32 mouse cellular contexts compared by ENCODE assay signal in the genomic region with DNA sequence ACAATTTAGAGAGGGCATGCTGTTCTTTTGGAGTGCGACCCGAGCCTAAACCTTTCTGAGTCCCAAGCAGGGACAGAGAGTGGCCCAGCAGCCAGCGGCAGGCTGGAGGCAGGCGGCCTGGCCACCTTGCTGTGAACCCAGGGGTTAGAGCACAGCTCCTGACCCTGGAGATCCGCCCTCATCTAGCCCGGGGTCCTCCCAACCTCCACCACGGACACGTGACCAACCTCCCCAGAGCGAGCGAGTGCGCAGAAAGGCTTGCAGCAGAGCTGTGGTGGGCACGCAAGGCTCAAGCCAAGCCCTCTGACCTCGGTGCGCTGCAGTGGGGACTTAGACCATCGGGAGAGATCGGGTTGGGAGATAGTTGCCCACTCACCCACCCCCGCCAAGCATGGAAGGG.
DNase-seq lines count a peak whose midpoint lies in the region.
"Had no signal": no experiment of that assay in that cellular context is flagged by ENCODE, and none has a peak within 500 bp of the region (broad histone marks: within the 10 kb centered on the region; RNA-seq: fewer than 3 reads in every experiment).

No protein-coding gene starts in this region.

- no peak overlapping the region for H3K27ac ChIP-seq in heart, embryonic 10.5 days
- H3K27ac ChIP-seq in limb, embryonic 10.5 days = no peak overlapping the region
- H3K27ac ChIP-seq: embryonic facial prominence, embryonic 15.5 days; forebrain, embryonic 12.5 days; hindbrain, embryonic 13.5 days; liver, embryonic 14.5 days; macrophage; midbrain, embryonic 10.5 days; midbrain, embryonic 15.5 days; neural tube, embryonic 15.5 days; stomach, embryonic 15.5 days had no signal

- peak overlapping the region; percentile 35 for H3K4me3 ChIP-seq in heart, embryonic 10.5 days
- no peak overlapping the region for H3K4me3 ChIP-seq in limb, embryonic 10.5 days
- H3K4me3 ChIP-seq: embryonic facial prominence, embryonic 15.5 days; forebrain, embryonic 12.5 days; hindbrain, embryonic 13.5 days; midbrain, embryonic 10.5 days; midbrain, embryonic 15.5 days; neural tube, embryonic 15.5 days; stomach, embryonic 15.5 days had no signal

- H3K36me3 ChIP-seq in heart, embryonic 10.5 days = no peaks in the 10 kb centered on the region
- H3K36me3 ChIP-seq in limb, embryonic 10.5 days = no peaks in the 10 kb centered on the region
- H3K36me3 ChIP-seq: embryonic facial prominence, embryonic 15.5 days; forebrain, embryonic 12.5 days; hindbrain, embryonic 13.5 days; midbrain, embryonic 10.5 days; midbrain, embryonic 15.5 days; neural tube, embryonic 15.5 days; stomach, embryonic 15.5 days had no signal

- no peaks in the 10 kb centered on the region for H3K4me1 ChIP-seq in heart, embryonic 10.5 days
- H3K4me1 ChIP-seq in limb, embryonic 10.5 days = no peaks in the 10 kb centered on the region
- H3K4me1 ChIP-seq: embryonic facial prominence, embryonic 15.5 days; forebrain, embryonic 12.5 days; hindbrain, embryonic 13.5 days; midbrain, embryonic 10.5 days; midbrain, embryonic 15.5 days; neural tube, embryonic 15.5 days; stomach, embryonic 15.5 days had no signal

- H3K9me3 ChIP-seq in heart, embryonic 10.5 days = peaks cover 4% of the 10 kb centered on the region; the same call in 1 of the 2 replicates
- H3K9me3 ChIP-seq in limb, embryonic 10.5 days (replicated peaks) = no peaks in the 10 kb centered on the region
- H3K9me3 ChIP-seq: embryonic facial prominence, embryonic 15.5 days; stomach, embryonic 15.5 days had no signal

- intact Hi-C loops in heart, postnatal 14 days (cut with DNase I) = no loop called here

- 28% methylated on average over 17 of the region's 17 CpGs for WGBS in heart, embryonic 10.5 days
- WGBS in limb, embryonic 10.5 days = 26% methylated on average over 17 of the region's 17 CpGs

- no peaks in the 10 kb centered on the region for H3K27me3 ChIP-seq in heart, embryonic 10.5 days (ENCODE audit: insufficient read depth, poor library complexity, severe bottlenecking)
- no peaks in the 10 kb centered on the region for H3K27me3 ChIP-seq in limb, embryonic 10.5 days (ENCODE audit: low read depth, poor library complexity, severe bottlenecking)
- H3K27me3 ChIP-seq: embryonic facial prominence, embryonic 15.5 days; forebrain, embryonic 12.5 days; hindbrain, embryonic 13.5 days; midbrain, embryonic 15.5 days; neural tube, embryonic 15.5 days; Patski; stomach, embryonic 15.5 days had no signal

- no peak for DNase-seq in heart, embryonic 10.5 days (ENCODE audit: low spot score)
- no peak for DNase-seq in heart, postnatal 14 days
- DNase-seq in testis, postnatal 14 days (ENCODE audit: low spot score) = peak; percentile 11
- DNase-seq in testis, postnatal 10 days (ENCODE audit: low spot score) = no peak
- DNase-seq in WW6 (ENCODE audit: low read depth, low spot score) = peak; percentile 42
- DNase-seq in limb, embryonic 10.5 days (ENCODE audit: low spot score) = no peak
- no peak for DNase-seq in kidney, adult 9 months
- DNase-seq: adrenal gland, adult 8-10 months; cerebellum, adult 8-10 months; cerebellum, postnatal 25 days; forebrain, postnatal 0 days; gastrocnemius, postnatal 14 days; heart, postnatal 36 days; kidney, adult 8-10 months; kidney, postnatal 10 days; layer of hippocampus, postnatal 36 days; liver; lung, adult 2 months; lung, postnatal 10 days; right cerebral cortex, postnatal 25 days; thymus, adult 18-20 months; thymus, postnatal 36 days had no signal

Comparison
In these comparisons a context has a peak if more than half of its experiments do, and no peak if none do; other contexts are left out.
1. DNase-seq: peak in testis, postnatal 14 days (single experiment) and WW6 (single experiment); none in heart, embryonic 10.5 days (single experiment), heart, postnatal 14 days (0 of 2), testis, postnatal 10 days (single experiment), limb, embryonic 10.5 days (single experiment) and kidney, adult 9 months (single experiment).